In the genomic region with DNA sequence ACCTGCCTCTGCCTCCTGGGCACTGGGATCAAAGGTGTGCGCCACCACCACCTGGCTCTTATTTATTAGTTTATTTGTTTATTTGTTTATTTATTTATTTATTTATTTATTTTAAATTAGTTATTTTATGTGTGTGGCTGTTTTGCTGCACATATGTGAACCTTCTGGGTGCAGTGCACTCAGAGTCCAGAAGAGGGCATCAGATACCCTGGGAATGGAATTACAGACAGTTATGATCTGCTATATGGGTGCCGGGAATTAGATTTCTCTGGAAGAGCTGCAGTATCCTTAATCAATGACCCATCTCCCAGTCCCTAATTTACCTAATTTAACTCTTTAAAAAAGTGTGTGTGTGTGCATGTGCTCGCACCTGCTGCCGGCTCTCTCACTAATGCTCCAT, we compare ENCODE assay signal across 17 mouse cellular contexts. TPM values are rescaled to one million over a fixed set of nuclear protein-coding genes. Genes with fewer than 3 reads are reported as not detected.
DNase-seq lines count a peak whose midpoint lies in the region; ATAC-seq lines count a peak whose summit lies in the region.
"Had no signal": no experiment of that assay in that cellular context is flagged by ENCODE, and none has a peak within 500 bp of the region (broad histone marks: within the 10 kb centered on the region; RNA-seq: fewer than 3 reads in every experiment).

No protein-coding gene starts in this region.

- no peaks in the 10 kb centered on the region for H3K27me3 ChIP-seq in kidney, embryonic 16.5 days (ENCODE audit: insufficient read depth, low read length)
- H3K27me3 ChIP-seq: heart, embryonic 13.5 days; kidney, embryonic 15.5 days; liver, embryonic 15.5 days; megakaryocyte, embryonic 14.5 days; neural tube, embryonic 15.5 days had no signal

- 95% methylated on average over 4 of the region's 4 CpGs for WGBS in kidney, embryonic 16.5 days

- no peak overlapping the region for H3K4me2 ChIP-seq in kidney, embryonic 16.5 days (replicated peaks; ENCODE audit: low read depth, low read length)
- H3K4me2 ChIP-seq: heart, embryonic 13.5 days; kidney, embryonic 15.5 days; liver, embryonic 15.5 days; neural tube, embryonic 15.5 days had no signal

- peaks cover 9% of the 10 kb centered on the region; the same call in 1 of the 2 replicates for H3K4me1 ChIP-seq in kidney, embryonic 16.5 days (ENCODE audit: insufficient read depth, low read length)

- H3K9me3 ChIP-seq in kidney, embryonic 16.5 days (ENCODE audit: low read length): peaks cover 3% of the 10 kb centered on the region; the same call in 1 of the 2 replicates
- H3K9me3 ChIP-seq: heart, embryonic 13.5 days; hindbrain, embryonic 10.5 days; kidney, embryonic 15.5 days; liver, embryonic 15.5 days; megakaryocyte, embryonic 14.5 days; neural tube, embryonic 15.5 days had no signal

- H3K27ac ChIP-seq in kidney, embryonic 16.5 days (ENCODE audit: low read length): no peak overlapping the region
- H3K27ac ChIP-seq: heart, embryonic 13.5 days; hindbrain, embryonic 10.5 days; kidney, embryonic 15.5 days; liver, embryonic 15.5 days; neural tube, embryonic 15.5 days had no signal

- no peak overlapping the region for H3K9ac ChIP-seq in kidney, embryonic 16.5 days (replicated peaks; ENCODE audit: low read length)
- H3K9ac ChIP-seq: heart, embryonic 13.5 days; kidney, embryonic 15.5 days; liver, embryonic 15.5 days; neural tube, embryonic 15.5 days had no signal

- ATAC-seq in kidney, embryonic 16.5 days (ENCODE audit: low FRiP score, low TSS enrichment): no peak
- ATAC-seq: forebrain, embryonic 14.5 days had no signal

- H3K36me3 ChIP-seq in kidney, embryonic 16.5 days (ENCODE audit: insufficient read depth, low read length): 0 out of 2 replicates have a peak, but pooled peaks cover 5% of the 10 kb centered on the region
- H3K36me3 ChIP-seq: liver, embryonic 15.5 days had no signal

- DNase-seq in kidney, postnatal 10 days: peak; percentile 24
- DNase-seq in 416B (ENCODE audit: low read depth) (peak; percentile 20), A20 (ENCODE audit: low read depth, low spot score) (peak; percentile 26)
- peak; percentile 41 for DNase-seq in induced T-regulatory cell, adult 2 months (ENCODE audit: low read depth)
- no peak for DNase-seq in retina, postnatal 1 day
- DNase-seq in frontal cortex, postnatal 10 days (ENCODE audit: low spot score in 2 of 2): no peak
- DNase-seq: cerebellum, adult 2 months; gastrocnemius, postnatal 25 days; right cerebral cortex, adult 18-20 months had no signal

- H3K4me3 ChIP-seq in kidney, embryonic 16.5 days (ENCODE audit: low read length): no peak overlapping the region
- H3K4me3 ChIP-seq: heart, embryonic 13.5 days; hindbrain, embryonic 10.5 days; kidney, embryonic 15.5 days; liver, embryonic 15.5 days; megakaryocyte, embryonic 14.5 days; neural tube, embryonic 15.5 days had no signal

RNA-seq across cellular contexts. Expression of a gene that starts 8.5 kb away (rescaled TPM):
- 71.6 and 72.0 TPM in 2 replicates for polyA plus RNA-seq in kidney, embryonic 16.5 days (2015; fragmentation: Nextera tagmentation; extraction: Ambion mirVana)

Comparison
In these comparisons a context has a peak if more than half of its experiments do, and no peak if none do; other contexts are left out.
1. DNase-seq: peak in kidney, postnatal 10 days (single experiment), 416B (single experiment), A20 (single experiment) and induced T-regulatory cell, adult 2 months (single experiment); none in retina, postnatal 1 day (single experiment) and frontal cortex, postnatal 10 days (0 of 2).